Mouse (Mus musculus) small intestine, adult 2 months (tissue): ENCODE measurements at regions not wholly inside any gene's neighbourhood (a gene's known extent, or its start where the extent isn't known, plus 50 kb on each side); places are given as distances from the start of the nearest gene placed in this dataset.
"Not testable (repeated sequence)": the region's sequence is repeated elsewhere in the genome, so short reads cannot be mapped to it uniquely, and the experiment has no call there.

Source experiments
- CTCF ChIP-seq: fragments of 200-500 bp; IDR thresholded peaks from 2 replicates; pipeline ENCODE4 v1.5.1; 2012; ENCODE audit warnings: low read depth, mild to moderate bottlenecking, control low read depth, inconsistent platforms, low read length, moderate library complexity, mixed read lengths; ENCODE audit not compliant: insufficient replicate concordance, insufficient read length; ENCODE audit errors: extremely low read depth
- POLR2A ChIP-seq: fragments of 200-500 bp; IDR thresholded peaks from 2 replicates; pipeline ENCODE4 v1.6.1; 2012; ENCODE audit warnings: low read depth, mild to moderate bottlenecking, control low read depth, inconsistent platforms, low read length, moderate library complexity

DNA sequence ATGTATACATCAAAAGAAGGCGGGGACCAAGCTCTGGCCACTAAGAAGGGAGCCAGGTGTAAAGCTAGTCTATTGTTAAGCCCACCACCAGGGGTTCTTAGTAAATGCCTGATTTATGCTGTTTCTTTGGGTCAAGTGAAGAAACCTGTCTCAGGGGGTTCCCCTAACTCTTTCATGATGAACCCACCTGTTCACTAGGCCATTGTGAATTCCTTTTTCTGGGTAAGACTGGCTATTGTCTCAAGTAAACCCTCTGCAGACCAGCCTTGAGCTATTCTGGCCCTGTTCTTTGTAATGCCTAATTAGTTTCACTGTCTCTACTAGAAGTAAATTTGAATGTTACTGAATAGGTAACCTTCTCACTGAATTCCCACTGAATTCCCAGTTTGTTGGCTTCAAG lies 216.8 kb upstream of the Akr1e1 start:
- TF ChIP-seq CTCF, POLR2A: not testable (repeated sequence)
